Mouse (Mus musculus) intestine, embryonic 14.5 days (tissue): ENCODE measurements at regions not wholly inside any gene's neighbourhood (a gene's known extent, or its start where the extent isn't known, plus 50 kb on each side); places are given as distances from the start of the nearest gene placed in this dataset.
A peak's percentile ranks its signal among the peaks of the same experiment; 100 is the strongest.

Experiments used
- ATAC-seq: fragments of 200-750 bp; cut with Nextera tagmentation; replicated peaks from 2 replicates; pipeline ENCODE4 v1.8.0; 2017; ENCODE audit warnings: low read depth, moderate number of reproducible peaks, moderate TSS enrichment, moderate library complexity; ENCODE audit not compliant: low FRiP score, low TSS enrichment
- DNase-seq: peaks from one replicate; pipeline ENCODE4 v3.0.0-alpha.2; 2018; ENCODE audit warnings: low spot score
- H3K27ac ChIP-seq: fragments of 300-500 bp; sonication (generic); 2 replicates; pipeline ENCODE4 v1.5.1; 2014; ENCODE audit warnings: low read depth, mild to moderate bottlenecking, control low read depth
- H3K27me3 ChIP-seq: fragments of 300-500 bp; sonication (generic); replicated peaks from 2 replicates; pipeline ENCODE4 v1.6.1; 2014; ENCODE audit warnings: low read length, control low read depth; ENCODE audit not compliant: control insufficient read depth, insufficient read depth
- H3K36me3 ChIP-seq: fragments of 300-500 bp; sonication (generic); 2 replicates; pipeline ENCODE4 v1.6.1; 2014; ENCODE audit warnings: low read length, control low read depth; ENCODE audit not compliant: control insufficient read depth, insufficient read depth
- H3K4me1 ChIP-seq: fragments of 300-500 bp; sonication (generic); replicated peaks from 2 replicates; pipeline ENCODE4 v1.6.1; 2014; ENCODE audit warnings: low read length, control low read depth, mixed read lengths; ENCODE audit not compliant: control insufficient read depth, insufficient read depth
- H3K4me2 ChIP-seq: fragments of 300-500 bp; sonication (generic); 2 replicates; pipeline ENCODE4 v1.6.1; 2014; ENCODE audit warnings: low read length
- H3K4me3 ChIP-seq: fragments of 300-500 bp; sonication (generic); 2 replicates; pipeline ENCODE4 v1.5.1; 2014; ENCODE audit warnings: low read depth, low read length, control low read depth, mixed read lengths
- H3K9ac ChIP-seq: fragments of 300-500 bp; sonication (generic); 2 replicates; pipeline ENCODE4 v1.6.1; 2014; ENCODE audit warnings: mild to moderate bottlenecking, low read length
- H3K9me3 ChIP-seq: fragments of 300-500 bp; sonication (generic); 2 replicates; pipeline ENCODE4 v1.6.1; 2016; ENCODE audit warnings: low read length, control low read depth; ENCODE audit not compliant: control insufficient read depth
- whole genome bisulfite sequencing: fragments of 180-500 bp; shearing (Covaris S2); extraction: QIAGEN DNeasy Blood & Tissue Kit; methylation state at CpG from one replicate; pipeline ENCODE4 v1.1.7; 2014; 5-methylcytosine and 5-hydroxymethylcytosine counted together

- Histone ChIP-seq H3K4me3 (no peak overlapping the region), H3K27me3 (no peaks in the 10 kb centered on the region), H3K4me1 (0 out of 2 replicates have a peak, but pooled peaks cover 9% of the 10 kb centered on the region), H3K36me3 (no peaks in the 10 kb centered on the region), H3K9ac (no peak overlapping the region), H3K9me3 (no peaks in the 10 kb centered on the region), H3K27ac (no peak overlapping the region), H3K4me2 (no peak overlapping the region)
- WGBS: 82% methylated on average over 5 of the region's 5 CpGs
- no peak for DNase-seq
- ATAC-seq: no peak
Observed at GRCm38 (mm10) chr2:75564809-75565208, 94.3 kb upstream of the Hnrnpa3 start.

GRCm38 (mm10) chr2:75567131-75567530 is 91.9 kb upstream of the Hnrnpa3 start:
- no peaks in the 10 kb centered on the region for H3K4me1 ChIP-seq
- no peak overlapping the region for H3K9ac ChIP-seq
- no peak for DNase-seq
- 66% methylated on average over 4 of the region's 4 CpGs for WGBS
- H3K27ac ChIP-seq: no peak overlapping the region
- no peaks in the 10 kb centered on the region for H3K27me3 ChIP-seq
- no peaks in the 10 kb centered on the region for H3K36me3 ChIP-seq
- H3K4me3 ChIP-seq: no peak overlapping the region
- H3K9me3 ChIP-seq: no peaks in the 10 kb centered on the region
- ATAC-seq: no peak
- H3K4me2 ChIP-seq: no peak overlapping the region

GRCm38 (mm10) chr2:75569756-75570155 is 89.3 kb upstream of the Hnrnpa3 start:
- Histone ChIP-seq H3K9me3 (no peaks in the 10 kb centered on the region), H3K9ac (no peak overlapping the region), H3K27me3 (no peaks in the 10 kb centered on the region), H3K36me3 (no peaks in the 10 kb centered on the region), H3K27ac (no peak overlapping the region), H3K4me3 (no peak overlapping the region), H3K4me2 (no peak overlapping the region), H3K4me1 (no peaks in the 10 kb centered on the region)
- 87% methylated on average over 6 of the region's 6 CpGs for WGBS
- no peak for DNase-seq
- ATAC-seq: no peak

- Histone ChIP-seq H3K36me3 (no peaks in the 10 kb centered on the region), H3K4me3 (no peak overlapping the region), H3K27ac (no peak overlapping the region), H3K9ac (no peak overlapping the region), H3K9me3 (no peaks in the 10 kb centered on the region), H3K4me2 (no peak overlapping the region), H3K27me3 (no peaks in the 10 kb centered on the region), H3K4me1 (no peaks in the 10 kb centered on the region)
- 56% methylated on average over 2 of the region's 2 CpGs for WGBS
- DNase-seq (no peak), ATAC-seq (no peak)
Observed at GRCm38 (mm10) chr2:75570246-75570645, 88.8 kb upstream of the Hnrnpa3 start.

- Histone ChIP-seq H3K9me3 (no peaks in the 10 kb centered on the region), H3K4me3 (peak overlapping the region; percentile 12), H3K36me3 (no peaks in the 10 kb centered on the region), H3K9ac (peak overlapping the region; percentile 1; the same call in 1 of the 2 replicates), H3K27ac (no peak overlapping the region), H3K4me2 (peak overlapping the region; percentile 47), H3K27me3 (peaks cover 11% of the 10 kb centered on the region), H3K4me1 (peaks cover 5% of the 10 kb centered on the region; the same call in 1 of the 2 replicates)
- DNase-seq (peak; percentile 84), ATAC-seq (peak; percentile 72; the same call in 1 of the 2 replicates)
- under 1% methylated on average over 16 of the region's 16 CpGs for WGBS
Observed at GRCm38 (mm10) chr2:75584975-75585374, 74.1 kb upstream of the Hnrnpa3 start.

GRCm38 (mm10) chr2:75588572-75588971 is 70.5 kb upstream of the Hnrnpa3 start:
- no peak for DNase-seq
- no peak; the same call in 1 of the 2 replicates for ATAC-seq
- Histone ChIP-seq H3K36me3 (no peaks in the 10 kb centered on the region), H3K9ac (no peak overlapping the region), H3K27ac (no peak overlapping the region), H3K4me3 (no peak overlapping the region), H3K27me3 (peaks cover 32% of the 10 kb centered on the region), H3K4me2 (no peak overlapping the region), H3K9me3 (no peaks in the 10 kb centered on the region), H3K4me1 (peaks cover 5% of the 10 kb centered on the region; the same call in 1 of the 2 replicates)
- WGBS: under 1% methylated on average over 6 of the region's 6 CpGs

GRCm38 (mm10) chr2:75589452-75589851 is 69.6 kb upstream of the Hnrnpa3 start:
- Histone ChIP-seq H3K4me2 (peak overlapping the region; percentile 42), H3K27ac (no peak overlapping the region), H3K9me3 (no peaks in the 10 kb centered on the region), H3K4me1 (peaks cover 5% of the 10 kb centered on the region; the same call in 1 of the 2 replicates), H3K4me3 (no peak overlapping the region), H3K9ac (no peak overlapping the region), H3K27me3 (peaks cover 35% of the 10 kb centered on the region), H3K36me3 (no peaks in the 10 kb centered on the region)
- WGBS: 5% methylated on average over 19 of the region's 19 CpGs
- 0 out of 2 replicates have a peak, but pooled peaks have one; percentile 34 for ATAC-seq
- peak; percentile 73 for DNase-seq

- Histone ChIP-seq H3K27me3 (peaks cover 35% of the 10 kb centered on the region), H3K4me3 (no peak overlapping the region), H3K9me3 (no peaks in the 10 kb centered on the region), H3K4me2 (peak overlapping the region; percentile 42), H3K27ac (no peak overlapping the region), H3K9ac (no peak overlapping the region), H3K36me3 (no peaks in the 10 kb centered on the region), H3K4me1 (peaks cover 5% of the 10 kb centered on the region; the same call in 1 of the 2 replicates)
- WGBS: 6% methylated on average over 10 of the region's 10 CpGs
- DNase-seq: peak; percentile 96
- ATAC-seq: 0 out of 2 replicates have a peak, but pooled peaks have one; percentile 41
Observed at GRCm38 (mm10) chr2:75590175-75590574, 68.9 kb upstream of the Hnrnpa3 start.

- Histone ChIP-seq H3K4me3 (no peak overlapping the region), H3K4me1 (no peaks in the 10 kb centered on the region; the same call in 1 of the 2 replicates), H3K27me3 (no peaks in the 10 kb centered on the region), H3K4me2 (no peak overlapping the region), H3K9ac (no peak overlapping the region), H3K27ac (no peak overlapping the region), H3K36me3 (no peaks in the 10 kb centered on the region), H3K9me3 (no peaks in the 10 kb centered on the region)
- WGBS: 60% methylated on average over 5 of the region's 5 CpGs
- no peak for ATAC-seq
- DNase-seq: no peak
Observed at GRCm38 (mm10) chr2:75600511-75600910, 58.5 kb upstream of the Hnrnpa3 start.
